Mouse (Mus musculus) heart, adult 2 months (tissue): ENCODE data around the gene Hoxa4. TPM values are rescaled to one million over a fixed set of nuclear protein-coding genes. Genes with fewer than 3 reads are reported as not detected.

ENCODE experiments used
- DNase-seq, 2 experiments: peaks; one replicate each; pipeline ENCODE4 v3.0.0; 2021
- H3K27ac ChIP-seq: fragments of 200-600 bp; 2 replicates; pipeline ENCODE4 v1.8.1; 2022
- H3K27me3 ChIP-seq: fragments of 200-500 bp; 2 replicates; pipeline ENCODE4 v1.6.1; 2012; ENCODE audit warnings: mild to moderate bottlenecking, low read length, inconsistent platforms, mixed read lengths; ENCODE audit not compliant: control insufficient read depth, insufficient read depth
- H3K36me3 ChIP-seq: fragments of 200-500 bp; 2 replicates; pipeline ENCODE4 v1.6.1; 2012; ENCODE audit warnings: low read length, inconsistent platforms; ENCODE audit not compliant: control insufficient read depth, insufficient read depth
- H3K4me1 ChIP-seq: fragments of 200-500 bp; 2 replicates; pipeline ENCODE4 v1.6.1; 2011; ENCODE audit warnings: low read length; ENCODE audit not compliant: control insufficient read depth, insufficient read depth
- H3K4me3 ChIP-seq: fragments of 200-600 bp; 2 replicates; pipeline ENCODE4 v1.8.1; 2022
- H3K79me2 ChIP-seq: fragments of 200-500 bp; replicated peaks from 2 replicates; pipeline ENCODE4 v1.6.1; 2012; ENCODE audit warnings: mild to moderate bottlenecking, inconsistent platforms, low read length, moderate library complexity, mixed read lengths; ENCODE audit not compliant: control insufficient read depth, insufficient read depth
- H3K9ac ChIP-seq: fragments of 200-500 bp; 2 replicates; pipeline ENCODE4 v1.6.1; 2012; ENCODE audit warnings: low read depth, mild to moderate bottlenecking, control low read depth, inconsistent platforms, low read length, mixed read lengths
- CTCF ChIP-seq: fragments of 200-600 bp; IDR thresholded peaks from 2 replicates; pipeline ENCODE4 v1.8.1; 2022; ENCODE audit warnings: antibody characterized with exemption, mild to moderate bottlenecking, moderate library complexity
- EP300 ChIP-seq: fragments of 200-500 bp; IDR thresholded peaks from 2 replicates; pipeline ENCODE4 v1.6.1; 2011; ENCODE audit warnings: low read depth, low read length, control low read depth; ENCODE audit not compliant: insufficient read depth
- POLR2A ChIP-seq: fragments of 200-500 bp; IDR thresholded peaks from 2 replicates; pipeline ENCODE4 v1.6.1; 2011; ENCODE audit warnings: mild to moderate bottlenecking, low read depth, low read length, control low read depth; ENCODE audit not compliant: insufficient read depth
- WGBS: fragments of 180-500 bp; shearing (Covaris S2); methylation state at CpG from one replicate; pipeline ENCODE4 v1.1.7; 2018; 5-methylcytosine and 5-hydroxymethylcytosine counted together
- intact Hi-C: fragments of 180-260 bp; cut with DNase I; formaldehyde crosslinking; loops from one replicate; pipeline ENCODE4 v1.15.1; 2025
- polyA plus RNA-seq: library from polyadenylated mRNA; depleted of rRNA; stranded (reverse); fragments of >200 nt; gene quantifications from 2 replicates; pipeline ENCODE4 v1.2.3, GENCODE M21; 2012
- total RNA-seq, 2 experiments: library from RNA; stranded (reverse); gene quantifications; 2 replicates each; pipeline ENCODE4 v1.2.3; 2021

Hoxa4 gene
- total and polyA plus RNA-seq, 3 experiments, result 0.14 to 0.84 (median 0.34) TPM

- WGBS, result 21% methylated on average over 17 of the region's 17 CpGs
- no peak for DNase-seq
- no peaks in the 10 kb centered on the region for H3K79me2 ChIP-seq
- H3K9ac ChIP-seq, result no peak overlapping the region
- intact Hi-C loops, result loop anchor here (2.0 kb wide), 1 partner anchor 151 kb away; the partner anchor contains the start of gene Skap2
- H3K4me1 ChIP-seq, result no peaks in the 10 kb centered on the region
- peak overlapping the region; percentile 39 for H3K4me3 ChIP-seq
- H3K27ac ChIP-seq, result peak overlapping the region; percentile 45
- no peak for TF ChIP-seq POLR2A
- no peak for TF ChIP-seq CTCF
- no peak for TF ChIP-seq EP300
- peaks cover 12% of the 10 kb centered on the region for H3K27me3 ChIP-seq
- H3K36me3 ChIP-seq, result no peaks in the 10 kb centered on the region
Observed at GRCm38 (mm10) chr6:52163366-52164031, 28.1 kb downstream of the Hoxa4 start.

GRCm38 (mm10) chr6:52162611-52163365 is 28.8 kb downstream of the Hoxa4 start:
- no peak for DNase-seq
- intact Hi-C loops, result loop anchor here (2.0 kb wide), 1 partner anchor 150 kb away; the partner anchor contains the start of gene Skap2
- Histone ChIP-seq H3K27me3 (peaks cover 16% of the 10 kb centered on the region), H3K4me3 (peak overlapping the region; percentile 39; the same call in 1 of the 2 replicates), H3K36me3 (no peaks in the 10 kb centered on the region), H3K4me1 (no peaks in the 10 kb centered on the region), H3K9ac (no peak overlapping the region), H3K79me2 (no peaks in the 10 kb centered on the region), H3K27ac (peak overlapping the region; percentile 45)
- TF ChIP-seq CTCF, result no peak
- no peak for TF ChIP-seq EP300
- TF ChIP-seq POLR2A, result no peak
- WGBS, result 25% methylated on average over 14 of the region's 14 CpGs

- no peaks in the 10 kb centered on the region for H3K36me3 ChIP-seq
- TF ChIP-seq CTCF (no peak), POLR2A (no peak), EP300 (no peak)
- no peaks in the 10 kb centered on the region for H3K4me1 ChIP-seq
- H3K27me3 ChIP-seq, result peaks cover 15% of the 10 kb centered on the region
- intact Hi-C loops, result loop anchor here (2.0 kb wide), 1 partner anchor 149 kb away; the partner anchor contains the start of gene Skap2
- no peak overlapping the region; the same call in 1 of the 2 replicates for H3K27ac ChIP-seq
- H3K79me2 ChIP-seq, result no peaks in the 10 kb centered on the region
- no peak overlapping the region for H3K9ac ChIP-seq
- DNase-seq, result no peak
- H3K4me3 ChIP-seq, result no peak overlapping the region
- 32% methylated on average over 1 of the region's 1 CpGs for WGBS
Observed at GRCm38 (mm10) chr6:52162093-52162380, 29.5 kb downstream of the Hoxa4 start.

- H3K27ac ChIP-seq, result peak overlapping the region; percentile 47
- TF ChIP-seq EP300 (no peak), CTCF (no peak), POLR2A (no peak)
- H3K79me2 ChIP-seq, result no peaks in the 10 kb centered on the region
- H3K27me3 ChIP-seq, result peaks cover 15% of the 10 kb centered on the region
- intact Hi-C loops, result loop anchor here (2.0 kb wide), 1 partner anchor 149 kb away; the partner anchor contains the start of gene Skap2
- no peak for DNase-seq
- no peaks in the 10 kb centered on the region for H3K36me3 ChIP-seq
- H3K4me3 ChIP-seq, result no peak overlapping the region
- no peak overlapping the region for H3K9ac ChIP-seq
- 30% methylated on average over 8 of the region's 8 CpGs for WGBS
- no peaks in the 10 kb centered on the region for H3K4me1 ChIP-seq
Observed at GRCm38 (mm10) chr6:52161336-52162092, 30.0 kb downstream of the Hoxa4 start.

- Histone ChIP-seq H3K36me3 (no peaks in the 10 kb centered on the region), H3K4me1 (no peaks in the 10 kb centered on the region), H3K27me3 (peaks cover 13% of the 10 kb centered on the region), H3K27ac (peak overlapping the region; percentile 47), H3K9ac (no peak overlapping the region), H3K79me2 (no peaks in the 10 kb centered on the region), H3K4me3 (peak overlapping the region; percentile 9; the same call in 1 of the 2 replicates)
- intact Hi-C loops, result no loop called here
- no peak for DNase-seq
- TF ChIP-seq EP300, result no peak
- TF ChIP-seq CTCF, result no peak
- TF ChIP-seq POLR2A, result no peak
- WGBS, result 21% methylated on average over 30 of the region's 30 CpGs
Observed at GRCm38 (mm10) chr6:52160511-52161335, 30.8 kb downstream of the Hoxa4 start.
